Mouse (Mus musculus) MEL (cell line): Measurements from ENCODE around the gene Iqck. TPM values are rescaled to one million over a fixed set of nuclear protein-coding genes. Genes with fewer than 3 reads are reported as not detected.

Experiments
- DNase-seq: peaks from one replicate; pipeline ENCODE4 v3.0.0; 2011; ENCODE audit warnings: low read depth, low spot score
- H3K27ac ChIP-seq: 2 replicates; pipeline ENCODE4 v1.5.1; 2012; ENCODE audit warnings: low read depth, mild to moderate bottlenecking, control low read depth, low read length, moderate library complexity; ENCODE audit not compliant: control insufficient read depth
- H3K27me3 ChIP-seq, 2 experiments: fragments of 150-350 bp in 1 of 2; sonication (generic) in 1 of 2; 2 replicates each; pipeline ENCODE4 v1.6.1; 2012; ENCODE audit warnings: low read length in 2 of 2, mild to moderate bottlenecking in 2 of 2, improper control_type of control experiment in 1 of 2, moderate library complexity in 1 of 2; ENCODE audit not compliant: insufficient read depth in 2 of 2, control insufficient read depth in 1 of 2
- H3K36me3 ChIP-seq, 2 experiments: 2 replicates each; pipeline ENCODE4 v1.6.1; 2012 to 2014; ENCODE audit warnings: low read length in 2 of 2, improper control_type of control experiment in 1 of 2, inconsistent platforms in 1 of 2, mild to moderate bottlenecking in 1 of 2; ENCODE audit not compliant: insufficient read depth in 2 of 2, control insufficient read depth in 1 of 2
- H3K4me1 ChIP-seq, 2 experiments: fragments of 150-350 bp in 1 of 2; sonication (generic) in 1 of 2; 2 replicates each; pipeline ENCODE4 v1.6.1; 2012; ENCODE audit warnings: low read length in 2 of 2, improper control_type of control experiment in 1 of 2, mild to moderate bottlenecking in 1 of 2; ENCODE audit not compliant: insufficient read depth in 2 of 2, control insufficient read depth in 1 of 2
- H3K4me3 ChIP-seq, 2 experiments: fragments of 150-350 bp in 1 of 2; sonication (generic) in 1 of 2; 2 replicates each; pipeline ENCODE4 v1.5.1; 2012; ENCODE audit warnings: low read depth in 2 of 2, low read length in 2 of 2, mild to moderate bottlenecking in 2 of 2, moderate library complexity in 2 of 2, control low read depth in 1 of 2, improper control_type of control experiment in 1 of 2; ENCODE audit not compliant: control insufficient read depth in 1 of 2, insufficient read depth in 1 of 2
- H3K79me2 ChIP-seq: 2 replicates; pipeline ENCODE4 v1.6.1; 2012; ENCODE audit warnings: mild to moderate bottlenecking, low read length, moderate library complexity; ENCODE audit not compliant: control insufficient read depth, poor library complexity, insufficient read depth
- H3K9ac ChIP-seq: 2 replicates; pipeline ENCODE4 v1.6.1; 2012; ENCODE audit warnings: low read depth, mild to moderate bottlenecking, control low read depth, low read length, moderate library complexity; ENCODE audit not compliant: control insufficient read depth, poor library complexity, severe bottlenecking
- H3K9me3 ChIP-seq: fragments of 150-350 bp; sonication (generic); replicated peaks from 2 replicates; pipeline ENCODE4 v1.6.1; 2012; ENCODE audit warnings: mild to moderate bottlenecking, low read length, improper control_type of control experiment, moderate library complexity; ENCODE audit not compliant: insufficient read depth
- BHLHE40 ChIP-seq: IDR thresholded peaks from 2 replicates; pipeline ENCODE4 v1.6.1; 2012; ENCODE audit warnings: low read depth, mild to moderate bottlenecking, inconsistent platforms, low read length, improper control_type of control experiment, borderline replicate concordance
- CHD1 ChIP-seq: IDR thresholded peaks from 2 replicates; pipeline ENCODE4 v1.6.1; 2012; ENCODE audit warnings: low read depth, mild to moderate bottlenecking, inconsistent platforms, low read length, improper control_type of control experiment
- CHD2 ChIP-seq: IDR thresholded peaks from 2 replicates; pipeline ENCODE4 v1.6.1; 2011; ENCODE audit warnings: low read length, improper control_type of control experiment
- E2F4 ChIP-seq: IDR thresholded peaks from 2 replicates; pipeline ENCODE4 v1.6.1; 2011; ENCODE audit warnings: low read depth, low read length, improper control_type of control experiment, borderline replicate concordance
- ELF1 ChIP-seq: IDR thresholded peaks from 2 replicates; pipeline ENCODE4 v1.6.1; 2014; ENCODE audit warnings: low read depth, mild to moderate bottlenecking, inconsistent platforms, low read length, improper control_type of control experiment, moderate library complexity
- EP300 ChIP-seq, 2 experiments: IDR thresholded peaks; 2 replicates each; pipeline ENCODE4 v1.6.1; 2011; ENCODE audit warnings: improper control_type of control experiment in 2 of 2, low read length in 2 of 2, low read depth in 1 of 2, mild to moderate bottlenecking in 1 of 2
- ETS1 ChIP-seq: IDR thresholded peaks from 2 replicates; pipeline ENCODE4 v1.6.1; 2012; ENCODE audit warnings: low read depth, mild to moderate bottlenecking, inconsistent platforms, low read length, improper control_type of control experiment, moderate library complexity
- GATA1 ChIP-seq: IDR thresholded peaks from 2 replicates; pipeline ENCODE4 v1.6.1; 2011; ENCODE audit warnings: low read depth, low read length, improper control_type of control experiment
- MAX ChIP-seq: IDR thresholded peaks from 2 replicates; pipeline ENCODE4 v1.6.1; 2011; ENCODE audit warnings: low read length, improper control_type of control experiment
- MAZ ChIP-seq: IDR thresholded peaks from 2 replicates; pipeline ENCODE4 v1.6.1; 2012; ENCODE audit warnings: low read depth, mild to moderate bottlenecking, inconsistent platforms, low read length, improper control_type of control experiment
- MEF2A ChIP-seq: IDR thresholded peaks from 2 replicates; pipeline ENCODE4 v1.6.1; 2014; ENCODE audit warnings: low read depth, mild to moderate bottlenecking, inconsistent platforms, low read length, improper control_type of control experiment; ENCODE audit not compliant: poor library complexity, insufficient replicate concordance, severe bottlenecking; ENCODE audit errors: extremely low read depth
- MXI1 ChIP-seq: IDR thresholded peaks from 2 replicates; pipeline ENCODE4 v1.6.1; 2011; ENCODE audit warnings: mild to moderate bottlenecking, low read depth, low read length, improper control_type of control experiment
- MYC ChIP-seq: IDR thresholded peaks from 2 replicates; pipeline ENCODE4 v1.6.1; 2011; ENCODE audit warnings: low read depth, mild to moderate bottlenecking, low read length, improper control_type of control experiment, moderate library complexity
- NRF1 ChIP-seq: IDR thresholded peaks from 2 replicates; pipeline ENCODE4 v1.6.1; 2014; ENCODE audit warnings: low read depth, mild to moderate bottlenecking, inconsistent platforms, low read length, improper control_type of control experiment, moderate library complexity; ENCODE audit not compliant: poor library complexity, insufficient read depth, severe bottlenecking
- POLR2AphosphoS2 ChIP-seq: IDR thresholded peaks from 2 replicates; pipeline ENCODE4 v1.6.1; 2011; ENCODE audit warnings: low read length, improper control_type of control experiment
- POLR2AphosphoS5 ChIP-seq: IDR thresholded peaks from 2 replicates; pipeline ENCODE4 v1.6.1; 2012; ENCODE audit warnings: low read depth, borderline replicate concordance, mild to moderate bottlenecking, inconsistent platforms, low read length, moderate library complexity, mixed read lengths
- RCOR1 ChIP-seq: IDR thresholded peaks from 2 replicates; pipeline ENCODE4 v1.6.1; 2012; ENCODE audit warnings: low read depth, mild to moderate bottlenecking, inconsistent platforms, low read length, improper control_type of control experiment
- TAL1 ChIP-seq: IDR thresholded peaks from 2 replicates; pipeline ENCODE4 v1.6.1; 2012; ENCODE audit warnings: mild to moderate bottlenecking, inconsistent platforms, low read length, moderate library complexity, mixed read lengths
- TBP ChIP-seq: IDR thresholded peaks from 2 replicates; pipeline ENCODE4 v1.8.0; 2011; ENCODE audit warnings: low read depth, low read length, improper control_type of control experiment
- TCF12 ChIP-seq: IDR thresholded peaks from 2 replicates; pipeline ENCODE4 v1.6.1; 2014; ENCODE audit warnings: low read depth, mild to moderate bottlenecking, inconsistent platforms, low read length, improper control_type of control experiment, moderate library complexity
- UBTF ChIP-seq: IDR thresholded peaks from 2 replicates; pipeline ENCODE4 v1.6.1; 2012; ENCODE audit warnings: low read depth, mild to moderate bottlenecking, inconsistent platforms, low read length, improper control_type of control experiment, moderate library complexity, borderline replicate concordance; ENCODE audit not compliant: insufficient read depth
- ZC3H11A ChIP-seq: IDR thresholded peaks from 2 replicates; pipeline ENCODE4 v1.6.1; 2012; ENCODE audit warnings: low read depth, mild to moderate bottlenecking, inconsistent platforms, low read length, improper control_type of control experiment
- ZKSCAN1 ChIP-seq: IDR thresholded peaks from 2 replicates; pipeline ENCODE4 v1.6.1; 2012; ENCODE audit warnings: low read depth, mild to moderate bottlenecking, inconsistent platforms, low read length, improper control_type of control experiment, moderate library complexity
- ZMIZ1 ChIP-seq: IDR thresholded peaks from 2 replicates; pipeline ENCODE4 v1.6.1; 2012; ENCODE audit warnings: low read depth, mild to moderate bottlenecking, inconsistent platforms, low read length, improper control_type of control experiment, moderate library complexity
- ZNF384 ChIP-seq: IDR thresholded peaks from 2 replicates; pipeline ENCODE4 v1.6.1; 2012; ENCODE audit warnings: low read depth, mild to moderate bottlenecking, inconsistent platforms, low read length, improper control_type of control experiment
- polyA plus RNA-seq, 2 experiments: library from polyadenylated mRNA; stranded (reverse) in 1 of 2; unstranded in 1 of 2; fragments of >175 nt in 1 of 2; fragments of >200 nt in 1 of 2; gene quantifications; 2 replicates each; pipeline versions ENCODE4 v1.2.1 to v1.2.4; 2012; ENCODE audit warnings: low replicate concordance in 2 of 2, low read depth in 1 of 2; ENCODE audit not compliant: insufficient read length in 2 of 2, insufficient read depth in 1 of 2, missing spikeins in 1 of 2
- total RNA-seq: library from RNA; depleted of rRNA; stranded (reverse); fragments of 300-350 nt; gene quantifications from 2 replicates; pipeline ENCODE4 v1.2.3, GENCODE M21; 2012

Iqck gene
- total and polyA plus RNA-seq, 3 experiments, result 0.39 to 0.40 TPM; not detected in 1

DNA sequence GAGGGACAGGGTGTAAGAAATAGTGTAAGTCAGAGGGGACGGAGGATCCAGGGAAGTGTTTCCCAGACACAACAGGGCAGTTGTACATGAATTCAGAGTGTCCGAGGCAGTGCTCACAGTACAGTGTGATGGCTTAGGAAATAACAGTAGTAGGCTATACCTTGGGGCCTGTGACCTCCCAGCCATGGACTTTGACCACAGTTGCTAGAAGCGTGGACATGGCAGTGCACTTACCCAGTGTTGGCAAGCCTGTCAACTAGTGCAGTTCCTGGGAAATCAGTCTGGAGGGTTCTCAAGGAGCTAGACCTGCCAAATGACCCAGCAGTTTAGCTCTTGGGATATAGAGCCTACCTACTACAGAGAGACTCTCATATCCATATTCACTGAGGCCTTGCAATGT lies 39.3 kb upstream of the Iqck start:
- Histone ChIP-seq H3K9ac (no peak overlapping the region), H3K27me3 (no peaks in the 10 kb centered on the region), H3K9me3 (no peaks in the 10 kb centered on the region), H3K79me2 (no peaks in the 10 kb centered on the region)
- TF ChIP-seq NRF1 (no peak), TAL1 (no peak), CHD2 (no peak), GATA1 (no peak)
- TF ChIP-seq, all 39 proteins: peak for 0
- DNase-seq, result no peak
- peaks cover 0 to 3% of the 10 kb centered on the region in 2 experiments; a peak in 2 of 4 replicates for H3K36me3 ChIP-seq
- peaks cover 2 to 4% of the 10 kb centered on the region in 2 experiments; a peak in 2 of 4 replicates for H3K4me1 ChIP-seq
- H3K4me3 ChIP-seq, result no peak overlapping the region
- no peak overlapping the region for H3K27ac ChIP-seq

DNA sequence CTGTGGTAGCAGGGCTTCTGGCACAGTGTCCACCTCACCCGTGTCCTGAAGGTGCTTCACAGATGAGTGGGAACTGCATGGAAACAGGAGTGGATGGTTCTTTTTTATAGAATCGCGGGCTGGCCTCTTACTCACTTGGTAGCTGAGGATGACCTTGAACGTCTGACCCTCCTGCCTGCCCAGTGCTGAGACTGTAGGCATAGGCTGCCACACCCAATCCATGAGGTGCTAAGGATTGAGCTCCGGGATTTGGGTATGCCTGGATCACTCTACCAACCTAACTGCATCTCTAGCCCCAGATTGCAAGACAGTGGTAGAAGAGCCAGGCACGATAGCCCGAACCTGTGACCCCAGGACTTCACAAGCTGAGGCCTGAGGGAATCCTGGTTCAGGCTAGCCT lies 37.8 kb upstream of the Iqck start:
- Histone ChIP-seq H3K27me3 (no peaks in the 10 kb centered on the region), H3K36me3 (peaks cover 0 to 5% of the 10 kb centered on the region in 2 experiments; a peak in 3 of 4 replicates)

DNA sequence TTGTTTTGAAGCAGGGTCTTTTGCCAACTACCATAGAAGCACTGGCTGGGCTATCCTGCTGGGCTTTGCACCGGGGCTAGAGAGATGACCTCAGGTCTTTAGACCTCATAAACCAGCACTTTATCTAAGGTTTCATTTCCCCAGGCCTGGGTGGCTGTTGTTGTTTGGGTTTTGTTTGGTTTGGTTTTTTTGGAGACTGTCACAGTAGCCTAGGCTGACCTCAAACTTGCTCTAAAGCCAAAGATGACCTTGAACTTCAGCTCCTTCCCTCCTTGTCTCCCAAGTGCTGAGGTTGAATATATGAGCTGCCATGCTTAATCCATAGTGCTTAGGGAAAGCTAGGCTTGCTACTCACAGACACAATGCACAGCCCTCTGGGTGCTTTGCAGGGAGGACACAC lies 35.9 kb upstream of the Iqck start:
- H3K27ac ChIP-seq, result no peak overlapping the region
- H3K4me3 ChIP-seq, result no peak overlapping the region
- H3K9ac ChIP-seq, result no peak overlapping the region
- H3K36me3 ChIP-seq, result peaks cover 0 to 7% of the 10 kb centered on the region in 2 experiments; a peak in 3 of 4 replicates
- DNase-seq, result no peak
- H3K4me1 ChIP-seq, result peaks cover 4 to 9% of the 10 kb centered on the region in 2 experiments; a peak in 3 of 4 replicates
- TF ChIP-seq RCOR1 (no peak), MXI1 (no peak), E2F4 (no peak), BHLHE40 (no peak), POLR2AphosphoS5 (no peak), ZKSCAN1 (no peak), TBP (no peak), MAZ (no peak), ETS1 (no peak), MYC (no peak), NRF1 (no peak), MAX (no peak)
- no peaks in the 10 kb centered on the region for H3K9me3 ChIP-seq
- H3K27me3 ChIP-seq, result no peaks in the 10 kb centered on the region
- H3K79me2 ChIP-seq, result no peaks in the 10 kb centered on the region

More for the DNA sequence above, 37.8 kb upstream of the Iqck start:
- TF ChIP-seq UBTF (no peak), CHD1 (no peak), TCF12 (no peak), EP300 (IDR thresholded peaks at IDR 0.05; ENCODE audit: low read depth in 1 of 2, low read length in 2 of 2) (no peak), RCOR1 (no peak), MEF2A (no peak), ELF1 (no peak), ZNF384 (no peak), ZKSCAN1 (no peak), GATA1 (no peak), ZC3H11A (no peak), CHD2 (no peak), POLR2AphosphoS2 (no peak), ZMIZ1 (no peak)
- Histone ChIP-seq H3K4me3 (no peak overlapping the region), H3K9me3 (no peaks in the 10 kb centered on the region), H3K9ac (no peak overlapping the region), H3K27ac (no peak overlapping the region), H3K79me2 (no peaks in the 10 kb centered on the region), H3K4me1 (peaks cover 4 to 8% of the 10 kb centered on the region in 2 experiments; a peak in 3 of 4 replicates)
- no peak for DNase-seq
